Mouse (Mus musculus): ENCODE data around the gene Kit.

Gene Kit

DNA sequence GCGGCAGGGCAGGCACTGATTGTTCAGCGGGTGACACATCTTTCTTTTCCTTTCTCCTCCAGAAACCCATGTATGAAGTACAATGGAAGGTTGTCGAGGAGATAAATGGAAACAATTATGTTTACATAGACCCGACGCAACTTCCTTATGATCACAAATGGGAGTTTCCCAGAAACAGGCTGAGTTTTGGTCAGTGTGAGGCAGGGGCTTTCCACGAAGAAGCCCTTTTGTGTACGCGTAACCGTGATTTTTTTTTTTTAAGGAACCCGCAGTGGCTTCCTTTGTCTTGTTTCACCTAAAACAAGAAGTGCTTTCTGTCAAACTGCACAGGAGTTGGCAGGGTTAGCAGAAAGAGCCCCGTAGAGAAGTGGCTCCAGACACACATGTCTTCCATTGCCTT, 65.9 kb downstream of the Kit start:
- DNase-seq = peak in 1 of 2 experiments; percentile 6

DNA sequence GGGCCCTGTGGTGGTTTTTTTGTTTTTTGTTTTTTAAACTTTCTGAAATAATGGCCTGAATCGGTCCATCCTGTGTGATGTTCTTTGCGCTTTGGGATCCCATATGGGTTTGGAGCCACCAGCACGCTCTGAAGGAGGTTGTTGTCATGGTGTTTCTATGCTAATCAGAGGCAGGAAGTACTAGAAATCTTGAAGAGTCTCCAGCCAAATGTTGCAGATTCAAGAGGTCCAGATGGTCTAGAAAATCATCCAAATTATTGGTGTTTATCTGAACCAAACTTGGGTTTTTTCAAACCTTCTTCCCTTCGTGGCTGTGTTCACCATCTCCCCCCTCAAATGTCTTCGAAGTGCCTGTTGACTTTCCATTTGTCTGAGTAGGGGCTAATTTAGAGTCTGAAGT, 72.3 kb downstream of the Kit start:
- no peak for DNase-seq

DNA sequence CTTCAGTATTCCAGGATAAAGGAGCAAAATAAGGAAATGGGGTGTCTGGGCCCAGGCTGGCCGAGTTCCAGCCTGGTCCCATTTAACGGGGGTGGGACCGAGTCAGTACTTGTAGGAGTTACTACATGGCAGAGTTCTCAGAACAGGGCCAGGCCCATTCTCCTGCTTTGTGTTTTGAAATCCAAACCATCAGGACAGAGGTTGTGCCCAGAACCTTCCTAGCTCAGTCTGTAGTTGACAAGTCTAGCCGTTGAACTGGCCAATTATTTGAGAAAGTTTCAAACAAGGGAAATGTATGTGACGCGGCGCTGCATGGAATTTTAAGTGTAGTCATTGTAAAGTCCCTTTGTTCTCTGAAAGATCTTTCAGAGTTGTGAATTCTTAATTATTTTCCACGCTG, 75.8 kb downstream of the Kit start:
- peak in 1 of 2 experiments; percentile 17 for DNase-seq

DNA sequence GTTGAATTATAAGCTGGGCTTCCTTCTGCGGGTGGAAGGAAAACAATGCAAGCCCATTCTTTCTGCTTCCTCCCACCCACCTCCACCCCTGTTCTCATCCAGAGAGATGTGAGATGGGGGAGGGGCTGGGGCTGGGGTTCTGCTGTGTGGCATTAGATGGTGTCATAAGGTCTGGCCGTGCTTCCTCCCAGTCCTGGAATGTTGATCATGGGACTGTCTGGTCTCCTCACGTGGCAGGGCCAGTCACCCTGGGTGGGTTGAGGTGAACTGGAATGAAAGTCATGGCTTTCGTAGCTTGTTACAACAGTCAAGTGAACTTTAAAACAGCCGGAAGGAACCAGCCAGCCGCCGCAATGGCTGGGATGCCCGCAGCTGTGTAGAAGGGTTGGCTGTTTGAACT, 78.7 kb downstream of the Kit start:
- no peak for DNase-seq

DNA sequence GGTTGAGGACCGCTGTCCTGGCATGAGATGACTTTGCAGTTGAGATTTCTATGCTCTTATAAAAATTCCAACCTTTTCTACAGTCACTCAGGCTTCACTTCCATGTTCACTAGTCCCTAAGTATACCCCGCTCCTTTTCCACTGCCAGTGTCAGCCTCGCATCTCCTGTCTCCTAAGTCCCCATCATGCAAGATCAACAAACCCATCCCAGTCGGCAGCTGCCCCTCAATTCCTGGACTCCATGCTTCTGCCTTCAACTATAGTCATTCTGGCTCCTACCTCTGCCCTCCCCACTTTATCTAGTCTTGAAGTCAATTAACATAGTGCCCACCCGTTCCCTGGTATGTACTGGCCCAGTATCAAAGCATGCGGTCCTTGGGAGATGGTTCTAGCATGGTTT, 83.9 kb downstream of the Kit start:
- DNase-seq = no peak

DNA sequence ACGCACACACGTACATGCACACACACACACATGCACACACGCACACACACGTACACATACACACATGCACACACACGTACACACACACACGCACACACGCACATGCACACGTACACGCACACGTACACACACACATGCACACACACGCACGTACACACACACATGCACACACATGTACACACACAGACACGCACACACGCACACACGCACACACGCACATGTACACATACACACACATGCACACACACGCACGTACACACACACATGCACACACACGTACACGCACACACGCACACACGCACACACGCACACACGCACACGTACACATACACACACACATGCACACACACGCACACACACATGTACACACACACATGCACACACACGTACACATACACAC, 85.6 kb downstream of the Kit start:
- DNase-seq = no peak

DNA sequence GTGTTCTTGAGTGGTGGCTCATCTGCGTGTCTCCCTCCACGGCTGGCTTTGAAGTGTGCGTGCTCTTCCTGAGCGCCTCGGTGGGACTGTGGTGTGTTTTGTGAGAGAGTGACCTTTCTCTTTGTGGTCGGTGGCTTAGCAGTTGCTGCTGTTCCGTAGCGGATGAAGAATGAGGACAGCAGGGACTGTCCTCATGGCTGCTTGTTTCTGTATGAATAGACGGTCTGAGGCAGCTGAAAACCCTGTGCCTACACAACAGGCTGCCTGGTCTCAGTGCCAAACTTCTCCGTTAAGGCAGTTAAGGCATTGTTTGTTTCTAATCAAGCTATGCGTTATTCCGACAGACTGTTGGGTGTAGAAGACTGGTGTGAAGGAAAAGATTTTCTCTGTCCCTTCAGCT, 87.8 kb downstream of the Kit start:
- no peak for DNase-seq

DNA sequence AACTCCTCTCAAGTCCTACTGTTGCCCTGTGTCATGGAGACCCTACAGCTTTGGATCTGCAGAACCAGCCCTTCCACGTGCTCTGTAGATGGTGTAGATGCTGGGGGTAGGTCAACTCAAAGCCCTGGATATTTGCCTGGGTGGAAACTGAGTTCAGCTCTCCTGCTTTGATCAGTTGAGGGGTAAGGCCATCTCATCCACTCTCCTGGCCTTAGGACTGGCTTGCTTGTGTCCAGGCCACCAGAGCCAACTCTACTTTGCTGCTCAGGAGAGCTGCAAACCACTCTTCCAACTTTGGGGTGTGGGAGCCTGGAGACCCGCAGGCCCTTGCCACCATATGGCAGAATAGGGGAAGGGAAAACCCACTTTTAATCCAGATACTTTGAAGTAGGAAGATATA, 89.1 kb downstream of the Kit start:
- no peak for DNase-seq

DNA sequence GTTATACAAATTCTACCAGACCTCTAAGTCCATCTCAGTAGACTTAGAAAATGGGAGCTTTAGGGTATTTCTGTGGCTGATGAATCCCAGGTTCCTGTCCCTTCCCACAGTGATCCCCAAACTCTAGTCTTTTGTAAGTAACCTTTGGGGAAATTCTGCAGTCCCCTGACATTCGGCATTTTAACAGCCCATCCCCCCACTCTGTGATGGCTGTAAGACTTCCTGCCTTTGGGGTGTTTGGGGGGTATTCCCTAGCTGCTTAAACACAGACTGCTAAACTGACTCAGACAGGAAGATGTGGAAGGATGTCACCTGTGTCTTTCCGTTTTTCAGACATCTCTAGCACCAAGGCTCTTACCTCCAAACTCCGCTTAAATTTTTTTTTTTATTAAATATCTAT, 92.4 kb downstream of the Kit start:
- no peak for DNase-seq

DNA sequence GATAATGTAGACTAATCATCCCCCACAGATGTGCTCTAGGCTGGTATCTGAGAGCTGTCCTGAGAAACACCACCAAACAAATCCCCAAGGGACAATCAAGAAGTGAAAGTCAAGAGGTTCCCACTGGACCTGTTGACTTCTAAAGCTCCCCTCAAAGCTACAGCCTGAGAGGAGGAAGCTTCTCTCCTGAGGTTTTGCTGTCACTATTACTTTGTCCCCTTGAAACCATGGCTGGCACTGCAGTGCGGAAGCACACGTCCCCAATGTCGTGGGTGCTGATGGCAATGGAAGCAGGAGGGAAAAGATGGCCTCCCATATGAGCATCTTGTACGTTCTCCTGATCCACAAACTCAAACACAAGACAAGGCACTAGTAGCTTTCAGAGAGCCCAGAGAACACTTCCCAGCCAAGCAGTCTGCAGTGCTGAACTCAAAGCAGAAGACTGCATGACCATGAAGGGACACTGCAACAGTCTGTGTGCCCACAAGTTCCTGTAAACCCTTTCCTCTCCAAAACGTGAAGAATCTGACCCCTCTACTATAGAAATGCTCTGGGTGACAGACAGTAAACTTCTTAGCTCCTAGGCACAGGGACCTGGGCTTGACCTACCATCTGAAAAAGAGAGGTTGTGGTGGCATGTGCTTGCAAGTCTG, 96.5 kb downstream of the Kit start:
- DNase-seq = no peak

DNA sequence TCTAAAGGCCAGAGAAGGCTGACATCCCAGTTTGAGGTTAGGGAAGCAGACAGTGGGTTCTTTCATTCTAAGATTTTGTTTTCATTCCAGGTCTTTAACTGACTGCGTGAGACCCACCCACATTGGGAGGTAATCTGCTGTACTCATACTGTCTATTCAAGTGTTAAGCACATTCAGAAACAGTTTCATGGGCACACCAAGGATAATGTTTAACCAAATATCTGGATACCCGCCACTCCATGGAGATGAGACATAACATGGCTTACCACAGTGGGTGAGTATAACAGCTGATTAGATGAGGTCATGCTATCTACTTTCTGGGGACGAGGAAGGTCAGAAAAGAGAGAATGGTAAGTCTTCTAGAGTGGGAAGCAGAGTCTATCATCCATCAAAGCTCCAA, 101.3 kb downstream of the Kit start:
- no peak for DNase-seq

DNA sequence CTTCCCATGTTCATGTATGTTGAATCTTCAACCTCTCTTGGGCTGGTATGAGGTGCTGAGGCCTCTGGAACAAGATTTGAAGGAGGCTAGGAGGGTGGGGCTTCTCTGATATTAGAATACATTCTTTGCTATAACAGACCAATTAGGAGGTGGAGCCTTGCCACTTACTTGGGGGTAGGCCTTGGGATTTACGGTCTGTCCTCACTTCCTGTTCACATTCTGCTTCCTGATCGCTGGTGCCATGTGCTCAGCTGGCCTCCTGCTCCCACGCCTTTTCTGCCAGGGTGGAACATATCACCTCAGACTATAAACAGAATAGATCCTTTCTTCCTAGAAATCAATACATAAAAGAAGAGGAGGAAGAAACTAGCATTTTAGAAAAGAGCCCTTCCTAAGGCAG, 105.2 kb downstream of the Kit start:
- no peak for DNase-seq

DNA sequence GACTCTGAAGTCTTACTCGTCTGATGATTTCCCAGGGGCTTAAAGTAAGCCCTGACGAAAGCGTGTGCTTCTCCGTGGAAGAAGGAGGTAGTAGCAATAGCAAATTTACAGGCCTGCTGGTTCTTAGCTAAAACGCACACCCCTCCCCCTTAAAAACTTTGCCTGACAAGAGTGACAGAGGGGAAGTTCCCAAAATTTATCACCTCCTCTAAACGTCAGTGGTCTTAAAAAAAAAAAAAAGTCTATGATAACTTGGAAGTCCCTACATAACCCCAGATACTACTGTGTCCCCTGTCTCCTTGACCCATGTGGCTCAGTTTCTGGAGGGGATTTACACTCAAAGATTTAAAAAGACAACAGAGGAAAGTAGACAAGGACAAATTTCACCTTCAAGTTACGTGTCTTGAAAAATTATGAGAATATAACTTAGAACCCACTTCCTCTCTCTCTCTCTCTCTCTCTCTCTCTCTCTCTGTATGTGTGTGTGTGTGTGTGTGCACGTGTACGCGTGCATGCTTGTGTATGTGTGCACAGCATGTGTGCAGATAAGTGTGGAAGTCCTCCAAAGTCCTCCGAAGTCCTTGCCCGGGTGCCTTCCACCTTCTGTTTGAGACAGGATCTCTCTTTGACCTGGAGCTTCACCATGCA, 120.6 kb downstream of the Kit start:
- DNase-seq = no peak

DNA sequence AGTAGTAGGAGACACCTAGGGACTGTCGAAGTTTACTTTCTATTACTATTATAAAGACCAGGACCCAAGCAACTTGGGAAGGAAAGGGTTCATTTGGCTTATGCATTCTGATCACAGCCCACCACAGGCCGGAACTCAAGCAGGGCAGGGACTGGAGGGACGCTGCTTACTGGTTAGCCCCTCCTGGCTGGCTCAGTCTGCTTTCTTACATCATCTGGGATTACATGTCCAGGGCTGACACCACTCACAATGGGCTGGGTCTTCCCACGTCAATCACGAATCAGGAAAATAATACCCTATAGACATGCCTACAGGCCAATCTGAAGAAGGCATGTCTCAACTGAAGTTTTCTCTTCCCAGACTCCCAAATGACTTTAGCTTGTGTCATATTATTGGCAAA, 122.2 kb downstream of the Kit start:
- DNase-seq = no peak

DNA sequence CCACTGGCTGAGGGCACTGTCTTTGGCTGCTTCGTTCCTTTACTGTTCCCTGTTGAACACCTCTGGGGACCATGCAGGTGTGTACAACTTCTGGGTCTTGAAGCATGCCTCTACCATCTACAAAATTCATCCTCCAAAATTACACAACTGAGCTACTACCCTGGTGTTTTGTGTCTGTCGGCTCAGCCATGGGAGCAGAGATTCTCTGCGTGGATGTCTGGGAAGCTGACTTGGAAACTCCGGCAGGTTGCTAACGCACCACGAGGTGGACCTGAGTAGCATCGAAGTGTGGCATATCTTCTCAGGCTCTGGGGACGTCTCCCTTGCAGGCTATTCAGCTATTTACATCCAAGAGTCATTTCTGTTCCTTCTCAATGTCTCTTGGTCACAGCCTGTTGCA, 123.8 kb downstream of the Kit start:
- no peak for DNase-seq

DNA sequence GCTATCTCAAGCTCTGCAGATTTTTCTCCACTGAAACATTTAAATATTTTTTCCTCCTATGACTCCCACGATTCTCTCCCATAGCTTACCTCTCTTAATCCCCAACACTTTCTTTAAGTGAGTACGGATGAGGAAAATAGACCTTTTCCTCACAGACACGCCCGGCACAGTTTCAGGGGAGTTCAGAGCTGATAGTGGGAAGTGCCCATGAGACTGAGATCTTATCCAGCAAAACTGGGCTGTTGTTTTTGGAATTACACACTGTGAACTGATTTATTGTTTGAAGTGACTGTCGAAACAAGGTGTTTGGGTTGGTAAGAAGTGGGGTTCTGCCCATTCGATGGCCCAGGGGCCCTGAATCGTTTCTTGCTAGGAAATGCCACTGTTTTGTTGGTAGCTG, 124.4 kb downstream of the Kit start:
- no peak for DNase-seq

DNA sequence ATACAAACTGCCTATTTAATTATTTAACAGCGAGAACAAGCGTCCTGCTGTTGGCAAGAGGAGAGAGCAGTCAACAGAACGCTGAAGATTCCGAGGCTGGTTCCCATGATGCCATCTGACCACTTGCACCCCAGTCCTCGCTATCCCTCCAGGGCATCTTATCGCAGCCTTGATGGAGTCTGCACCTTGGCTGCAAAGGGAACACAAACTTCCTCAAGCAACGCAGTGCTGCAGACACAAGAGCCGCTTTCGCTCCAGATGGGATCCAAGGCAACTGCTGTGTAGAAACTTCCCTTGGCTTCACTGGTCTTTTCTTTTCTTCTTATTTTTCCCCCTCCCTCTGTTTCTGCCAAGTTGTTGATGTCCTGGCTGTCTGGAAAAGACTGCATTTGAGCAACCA, 124.8 kb downstream of the Kit start:
- DNase-seq = no peak

DNA sequence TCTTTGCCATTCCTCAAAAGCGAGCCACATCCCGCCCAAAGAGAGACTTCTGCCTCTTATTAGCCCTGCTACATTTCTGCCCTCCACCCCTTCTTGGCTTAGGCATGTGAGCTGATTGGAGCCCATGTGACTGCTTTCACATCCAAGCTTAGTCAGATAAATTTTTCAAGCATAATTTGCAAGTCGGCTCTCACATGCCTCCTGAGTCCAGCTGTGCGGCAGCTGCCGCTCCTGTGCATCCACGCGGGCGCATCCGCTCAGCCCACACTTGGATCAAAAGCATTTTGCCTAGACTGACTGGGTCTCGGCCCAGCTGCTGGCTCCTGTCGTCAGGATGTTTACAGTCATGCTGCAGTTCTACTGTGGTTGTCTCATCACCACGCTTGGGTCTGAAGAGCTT, 126.9 kb downstream of the Kit start:
- peak in 1 of 2 experiments; percentile 6 for DNase-seq

DNA sequence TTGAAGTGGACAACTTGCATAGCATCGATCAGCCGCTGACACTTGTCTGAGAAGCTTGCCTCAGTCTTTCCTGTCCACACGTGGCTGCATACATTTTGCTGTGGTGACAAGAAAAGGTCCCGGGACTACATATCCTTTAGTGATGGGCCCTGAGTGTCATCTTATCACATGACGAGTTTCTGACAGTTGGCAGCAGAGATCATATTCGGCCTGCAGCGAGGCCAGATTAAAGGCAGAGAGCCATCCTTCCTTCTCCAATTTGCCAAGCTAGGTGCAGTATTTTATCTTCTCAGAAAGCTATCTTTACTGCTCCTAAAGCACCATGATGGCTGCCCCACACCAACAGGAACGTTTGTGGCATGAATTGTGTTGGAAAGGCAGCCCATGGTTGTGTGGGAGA, 127.4 kb downstream of the Kit start:
- DNase-seq = no peak

DNA sequence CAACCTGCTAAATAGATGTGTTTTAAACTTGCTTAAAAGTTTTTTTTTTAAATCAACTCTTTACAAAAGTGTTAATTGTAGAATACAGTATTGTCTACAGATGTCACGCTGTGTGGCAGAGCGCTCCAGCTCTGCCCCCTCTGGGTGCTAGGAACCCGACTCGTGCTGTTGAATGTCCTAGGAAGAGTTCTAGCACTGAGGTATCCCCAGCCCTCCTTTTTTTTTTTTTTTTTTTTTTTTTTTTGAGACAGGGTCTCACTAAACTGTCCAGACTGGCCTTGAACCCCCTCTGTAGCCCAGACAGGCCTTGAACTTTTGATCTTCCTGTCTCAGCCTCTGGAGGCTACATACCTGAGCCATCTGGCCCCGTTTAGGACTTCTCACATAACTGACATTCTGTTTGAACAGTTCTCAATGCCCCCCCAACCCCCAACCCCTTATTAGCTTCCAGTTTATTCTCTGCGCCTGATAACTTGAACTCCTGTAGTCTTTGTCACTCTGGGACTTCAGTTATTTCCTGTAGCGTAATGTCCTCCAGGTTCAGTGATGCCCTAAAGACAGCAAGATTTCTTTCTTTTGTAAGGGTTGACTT, 130.0 kb downstream of the Kit start:
- no peak for DNase-seq

DNA sequence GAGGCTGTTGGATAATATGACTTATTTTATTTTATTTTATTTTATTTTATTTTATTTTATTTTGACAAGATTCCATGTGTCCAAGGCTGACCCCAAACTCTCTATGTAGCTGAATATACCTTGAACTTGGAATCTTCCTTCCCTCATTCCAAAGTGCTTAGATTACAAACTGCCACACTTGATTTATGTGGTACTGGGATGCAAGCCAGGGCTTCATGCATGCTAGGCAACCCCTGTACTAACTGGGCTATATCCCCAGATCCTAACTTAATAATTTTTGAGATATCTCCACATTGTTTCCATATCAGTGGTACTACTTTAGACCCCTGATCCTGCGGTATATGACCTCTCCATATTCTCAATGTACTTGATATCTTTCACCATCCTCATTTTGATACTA, 130.7 kb downstream of the Kit start:
- no peak for DNase-seq

Measured in lung, adult 18-20 months (tissue).